Mouse (Mus musculus) forebrain, embryonic 11.5 days (tissue): Measurements from ENCODE around the gene Prss21. TPM values are rescaled to one million over a fixed set of nuclear protein-coding genes. Genes with fewer than 3 reads are reported as not detected.
"Not testable (repeated sequence)": the region's sequence is repeated elsewhere in the genome, so short reads cannot be mapped to it uniquely, and the experiment has no call there.

Experiments
- ATAC-seq: fragments of 200-750 bp; cut with Nextera tagmentation; replicated peaks from 2 replicates; pipeline ENCODE4 v1.8.0; 2017; ENCODE audit warnings: moderate TSS enrichment; ENCODE audit not compliant: low FRiP score
- DNase-seq: peaks from one replicate; pipeline ENCODE4 v3.0.0-alpha.2; 2017; ENCODE audit warnings: low spot score
- H3K27ac ChIP-seq: fragments of 300-500 bp; sonication (generic); 2 replicates; pipeline ENCODE4 v1.5.1; 2014; ENCODE audit warnings: low read depth, low read length
- H3K27me3 ChIP-seq: fragments of 300-500 bp; sonication (generic); 2 replicates; pipeline ENCODE4 v1.6.1; 2014; ENCODE audit warnings: mild to moderate bottlenecking, low read length, mixed read lengths; ENCODE audit not compliant: control insufficient read depth, insufficient read depth
- H3K36me3 ChIP-seq: fragments of 300-500 bp; sonication (generic); 2 replicates; pipeline ENCODE4 v1.6.1; 2014; ENCODE audit warnings: mild to moderate bottlenecking, low read length, moderate library complexity, mixed read lengths; ENCODE audit not compliant: control insufficient read depth, insufficient read depth
- H3K4me1 ChIP-seq: fragments of 300-500 bp; sonication (generic); replicated peaks from 2 replicates; pipeline ENCODE4 v1.6.1; 2014; ENCODE audit warnings: low read length, mixed read lengths; ENCODE audit not compliant: control insufficient read depth, insufficient read depth
- H3K4me2 ChIP-seq: fragments of 300-500 bp; sonication (generic); 2 replicates; pipeline ENCODE4 v1.6.1; 2014; ENCODE audit warnings: low read depth, mild to moderate bottlenecking, low read length, moderate library complexity, mixed read lengths; ENCODE audit not compliant: severe bottlenecking
- H3K4me3 ChIP-seq: fragments of 300-500 bp; sonication (generic); 2 replicates; pipeline ENCODE4 v1.5.1; 2014; ENCODE audit warnings: low read depth, low read length
- H3K9ac ChIP-seq: fragments of 300-500 bp; sonication (generic); 2 replicates; pipeline ENCODE4 v1.6.1; 2014; ENCODE audit warnings: low read length
- H3K9me3 ChIP-seq: fragments of 300-500 bp; sonication (generic); 2 replicates; pipeline ENCODE4 v1.6.1; 2016; ENCODE audit warnings: low read length, mixed read lengths; ENCODE audit not compliant: control insufficient read depth
- WGBS: fragments of 180-500 bp; shearing (Covaris S2); extraction: QIAGEN DNeasy Blood & Tissue Kit; methylation state at CpG from one replicate; pipeline ENCODE4 v1.1.7; 2014; 5-methylcytosine and 5-hydroxymethylcytosine counted together
- microRNA-seq: library from miRNA; unstranded; fragments of <30 nt; microRNA quantifications from one replicate; pipeline ENCODE4, GENCODE M21; 2016; ENCODE audit not compliant: insufficient number of aligned reads
- polyA plus RNA-seq: library from polyadenylated mRNA; unstranded; fragments of >200 nt; fragmentation: Nextera tagmentation; extraction: Ambion mirVana; gene quantifications from 2 replicates; pipeline ENCODE4 v1.2.1, GENCODE M21; 2014

Gene Prss21
- polyA plus RNA-seq, 1 experiment from 2014 or later = not detected

DNA sequence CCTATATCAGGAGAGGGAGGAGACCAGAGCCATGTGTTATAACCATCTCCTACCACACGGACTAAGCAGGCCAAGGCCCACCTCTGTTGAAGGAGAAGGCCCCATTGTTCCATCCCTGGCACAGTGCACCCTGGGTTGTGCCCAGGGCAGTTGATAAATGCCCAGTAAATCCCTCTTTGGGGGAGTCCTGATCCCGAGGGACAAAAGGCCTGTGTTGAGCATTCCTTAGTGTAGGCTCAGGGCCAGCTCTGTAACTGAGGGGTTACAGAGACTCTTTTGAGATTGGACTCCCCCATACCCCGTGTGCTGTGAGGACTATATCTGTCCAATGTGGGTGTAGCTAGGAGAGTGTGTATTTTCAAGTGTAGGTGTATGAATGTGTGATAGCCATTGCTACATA lies 8.9 kb downstream of the Prss21 start:
- WGBS = 61% methylated on average over 3 of the region's 3 CpGs
- DNase-seq = no peak

DNA sequence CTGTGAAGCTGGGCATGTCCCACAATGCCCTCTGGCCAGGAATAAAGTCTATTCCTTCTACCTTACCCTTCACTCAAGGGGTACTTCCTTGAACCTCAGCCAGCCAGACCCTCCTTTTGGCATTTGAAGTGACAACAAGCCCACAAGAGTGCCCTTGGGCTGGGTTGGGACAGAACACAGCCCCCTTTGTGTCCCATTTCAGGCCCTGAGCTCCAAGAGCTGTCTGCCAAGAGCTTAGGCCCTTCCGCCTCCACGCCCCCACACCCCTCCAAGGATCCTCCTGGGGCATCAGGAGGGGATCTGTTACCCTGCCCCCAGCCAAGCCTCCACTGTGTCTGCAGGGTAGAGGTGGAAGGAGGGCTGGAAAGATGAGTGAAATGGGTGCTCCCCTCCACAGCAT lies 9.3 kb downstream of the Prss21 start:
- 84% methylated on average over 2 of the region's 2 CpGs for WGBS
- no peaks in the 10 kb centered on the region for H3K4me1 ChIP-seq
- no peaks in the 10 kb centered on the region for H3K36me3 ChIP-seq
- H3K9ac ChIP-seq = no peak overlapping the region
- H3K27ac ChIP-seq = no peak overlapping the region
- DNase-seq (no peak), ATAC-seq (no peak)
- no peak overlapping the region for H3K4me3 ChIP-seq
- no peaks in the 10 kb centered on the region for H3K9me3 ChIP-seq
- H3K4me2 ChIP-seq = no peak overlapping the region
- no peaks in the 10 kb centered on the region for H3K27me3 ChIP-seq

More for the DNA sequence above, 8.9 kb downstream of the Prss21 start:
- Histone ChIP-seq H3K36me3 (no peaks in the 10 kb centered on the region), H3K27me3 (no peaks in the 10 kb centered on the region), H3K4me2 (no peak overlapping the region), H3K9me3 (no peaks in the 10 kb centered on the region), H3K4me1 (no peaks in the 10 kb centered on the region), H3K9ac (no peak overlapping the region), H3K4me3 (no peak overlapping the region), H3K27ac (no peak overlapping the region)
- ATAC-seq = no peak

DNA sequence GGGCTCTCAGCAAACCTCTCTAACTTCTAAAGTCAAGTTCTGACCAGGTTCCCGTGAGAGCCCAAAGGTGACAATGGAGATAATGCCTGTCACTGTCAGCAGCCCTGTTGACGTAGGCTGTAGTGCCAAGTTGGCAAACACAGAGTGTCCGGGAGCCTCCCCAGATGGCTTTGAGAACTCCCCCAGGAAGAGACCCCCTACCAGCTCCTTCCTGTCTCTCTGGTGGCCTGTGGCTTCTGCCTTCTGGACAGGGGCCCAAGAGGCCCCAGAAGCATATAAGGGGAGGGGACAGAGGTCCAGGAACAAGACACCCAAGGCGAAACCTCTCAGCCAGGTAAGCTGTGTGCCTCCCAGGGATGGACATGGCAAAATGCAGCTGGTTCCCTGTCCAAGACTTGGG lies 12.7 kb downstream of the Prss21 start, which contains the start of the genes Dcpp1 and Dcpp2:
TSS of gene Dcpp1 (plus strand) at position 301 of the 400 bp plus-strand sequence.
TSS of gene Dcpp2 (plus strand) at position 305 of the 400 bp plus-strand sequence.
- not testable (repeated sequence) for H3K4me3 ChIP-seq, DNase-seq, H3K9ac ChIP-seq, H3K4me1 ChIP-seq, H3K27me3 ChIP-seq, H3K27ac ChIP-seq, H3K4me2 ChIP-seq, ATAC-seq, H3K36me3 ChIP-seq, H3K9me3 ChIP-seq
- WGBS = 81% methylated on average over 4 of the region's 4 CpGs

DNA sequence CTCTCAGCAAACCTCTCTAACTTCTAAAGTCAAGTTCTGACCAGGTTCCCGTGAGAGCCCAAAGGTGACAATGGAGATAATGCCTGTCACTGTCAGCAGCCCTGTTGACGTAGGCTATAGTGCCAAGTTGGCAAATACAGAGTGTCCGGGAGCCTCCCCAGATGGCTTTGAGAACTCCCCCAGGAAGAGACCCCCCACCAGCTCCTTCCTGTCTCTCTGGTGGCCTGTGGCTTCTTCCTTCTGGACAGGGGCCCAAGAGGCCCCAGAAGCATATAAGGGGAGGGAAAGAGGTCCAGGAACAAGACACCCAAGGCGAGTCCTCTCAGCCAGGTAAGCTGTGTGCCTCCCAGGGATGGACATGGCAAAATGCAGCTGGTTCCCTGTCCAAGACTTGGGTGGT lies 49.3 kb downstream of the Prss21 start, which contains the start of gene Dcpp3:
TSS of gene Dcpp3 (plus strand) at position 301 of the 400 bp plus-strand sequence.
- H3K4me2 ChIP-seq, H3K27me3 ChIP-seq, H3K4me3 ChIP-seq, H3K9me3 ChIP-seq, H3K4me1 ChIP-seq, H3K36me3 ChIP-seq, DNase-seq, H3K9ac ChIP-seq, H3K27ac ChIP-seq, ATAC-seq: not testable (repeated sequence)
- WGBS = 76% methylated on average over 4 of the region's 4 CpGs

Small RNA genes within 50 kb of the gene (microRNA-seq; reads per million reads assigned to microRNA genes)
- not detected for gene Mir5125

Other genes with a start within 250 kb of the Prss21 start
- 0.41 and 1.0 TPM in 2 replicates for gene Mmp25, start 222.8 kb upstream of the Prss21 start, polyA plus RNA-seq
- 0.35 and 0.53 TPM in 2 replicates for gene Bicdl2, start 207.6 kb upstream of the Prss21 start, polyA plus RNA-seq
- gene Hcfc1r1, start 194.5 kb upstream of the Prss21 start, polyA plus RNA-seq = 38.3 and 40.3 TPM in 2 replicates
- 54.0 and 56.6 TPM in 2 replicates for gene Thoc6, start 194.2 kb upstream of the Prss21 start, polyA plus RNA-seq
- gene Tnfrsf12a, start 190.6 kb upstream of the Prss21 start, polyA plus RNA-seq = 2.5 and 2.7 TPM in 2 replicates
- 8.7 and 9.7 TPM in 2 replicates for gene Cldn6, start 188.8 kb upstream of the Prss21 start, polyA plus RNA-seq
- gene Cldn9, start 184.0 kb upstream of the Prss21 start, polyA plus RNA-seq = 4.8 and 6.6 TPM in 2 replicates
- not detected in 2 replicates for gene 1520401A03Rik, start 145.3 kb upstream of the Prss21 start, polyA plus RNA-seq
- 61.3 and 62.9 TPM in 2 replicates for gene Pkmyt1, start 141.7 kb upstream of the Prss21 start, polyA plus RNA-seq
- 26.5 and 28.8 TPM in 2 replicates for gene Paqr4, start 127.2 kb upstream of the Prss21 start, polyA plus RNA-seq
- gene Kremen2, start 122.2 kb upstream of the Prss21 start, polyA plus RNA-seq = 2.2 and 2.6 TPM in 2 replicates
- gene Flywch1, start 96.5 kb upstream of the Prss21 start, polyA plus RNA-seq = 167 and 174 TPM in 2 replicates
- 22.0 and 28.7 TPM in 2 replicates for gene Flywch2, start 82.0 kb upstream of the Prss21 start, polyA plus RNA-seq
- 541 and 559 TPM in 2 replicates for gene Srrm2, start 77.5 kb upstream of the Prss21 start, polyA plus RNA-seq
- 1,038 and 1,041 TPM in 2 replicates for gene Elob, start 38.9 kb upstream of the Prss21 start, polyA plus RNA-seq
- gene Prss33, start 32.0 kb upstream of the Prss21 start, polyA plus RNA-seq = not detected in 2 replicates
- gene Prss32, start 24.2 kb upstream of the Prss21 start, polyA plus RNA-seq = not detected in 2 replicates
- gene Prss41, start 23.9 kb upstream of the Prss21 start, polyA plus RNA-seq = 2.1 and 2.6 TPM in 2 replicates
- gene Dcpp1, start 12.8 kb downstream of the Prss21 start, polyA plus RNA-seq = not detected in 2 replicates
- not detected in 2 replicates for gene Dcpp2, start 12.8 kb downstream of the Prss21 start, polyA plus RNA-seq
- not detected in 2 replicates for gene Dcpp3, start 49.4 kb downstream of the Prss21 start, polyA plus RNA-seq
- not detected in 2 replicates for gene Sbp, start 73.6 kb downstream of the Prss21 start, polyA plus RNA-seq
- not detected in 2 replicates for gene Sbpl, start 87.2 kb downstream of the Prss21 start, polyA plus RNA-seq
- gene Prss30, start 112.5 kb downstream of the Prss21 start, polyA plus RNA-seq = not detected in 2 replicates
- gene Prss22, start 130.0 kb downstream of the Prss21 start, polyA plus RNA-seq = not detected in 2 replicates
- 0.15 TPM in 1 of 2 replicates, not detected in the other for gene Prss27, start 170.1 kb downstream of the Prss21 start, polyA plus RNA-seq
- gene Kctd5, start 205.4 kb downstream of the Prss21 start, polyA plus RNA-seq = 82.8 and 85.0 TPM in 2 replicates